Comparison of ENCODE assay signal across 8 mouse cellular contexts in the genomic region with DNA sequence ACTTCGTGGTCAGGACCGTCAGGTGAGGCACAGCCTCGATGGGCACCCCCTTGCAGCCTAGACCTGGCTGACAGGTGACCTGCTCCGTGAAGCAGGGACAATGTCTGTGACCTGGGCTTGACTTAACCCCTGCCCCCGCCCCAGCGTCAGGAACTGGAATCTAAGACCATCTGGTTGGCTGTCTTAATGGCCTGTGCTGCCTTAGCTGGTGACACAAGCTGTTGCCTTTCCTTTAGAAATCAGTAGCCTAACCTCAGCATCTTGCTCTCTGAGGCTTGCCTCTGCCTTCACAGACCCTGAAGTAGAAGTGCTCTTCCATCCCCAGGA. TPM values are rescaled to one million over a fixed set of nuclear protein-coding genes. Genes with fewer than 3 reads are reported as not detected.
DNase-seq lines count a peak whose midpoint lies in the region; ATAC-seq and TF ChIP-seq lines count a peak whose summit lies in the region.

No protein-coding gene starts in this region.

- peak overlapping the region; percentile 89 for H3K9ac ChIP-seq in hindbrain, embryonic 14.5 days
- peak overlapping the region; percentile 95 for H3K9ac ChIP-seq in midbrain, embryonic 14.5 days (replicated peaks; ENCODE audit: low read length)

- DNase-seq in kidney, adult 2 months, result no peak
- no peak for DNase-seq in kidney, postnatal 4 days
- no peak for DNase-seq in hindbrain, embryonic 14.5 days (ENCODE audit: low spot score)
- DNase-seq in midbrain, embryonic 14.5 days, result peak; percentile 24
- DNase-seq in spleen, adult 12 weeks (ENCODE audit: low spot score), result no peak
- DNase-seq in gastrocnemius, adult 18-20 months (ENCODE audit: low spot score), result no peak

- H3K9me3 ChIP-seq in E14TG2a.4 (ENCODE audit: low read length), result no peaks in the 10 kb centered on the region
- no peaks in the 10 kb centered on the region for H3K9me3 ChIP-seq in hindbrain, embryonic 14.5 days (ENCODE audit: control insufficient read depth, low read length)
- H3K9me3 ChIP-seq in midbrain, embryonic 14.5 days (ENCODE audit: control insufficient read depth, low read length), result no peaks in the 10 kb centered on the region

- no peak for TF ChIP-seq POLR2A in kidney, adult 2 months (IDR thresholded peaks at IDR 0.05; ENCODE audit: low read depth, low read length)

- ATAC-seq in hindbrain, embryonic 14.5 days (ENCODE audit: low FRiP score), result no peak
- peak; percentile 5; the same call in 1 of the 2 replicates for ATAC-seq in midbrain, embryonic 14.5 days (ENCODE audit: low FRiP score, low TSS enrichment)

- peak overlapping the region; percentile 80 for H3K4me2 ChIP-seq in hindbrain, embryonic 14.5 days (replicated peaks)
- peak overlapping the region; percentile 96 for H3K4me2 ChIP-seq in midbrain, embryonic 14.5 days (ENCODE audit: low read length)

- no peak for TF ChIP-seq CTCF in kidney, adult 2 months (conservative IDR thresholded peaks at IDR 0.05; ENCODE audit: insufficient read depth, insufficient read length, low read depth, low read length)
- TF ChIP-seq CTCF in E14TG2a.4 (conservative IDR thresholded peaks at IDR 0.05; ENCODE audit: low read length), result no peak

- no peaks in the 10 kb centered on the region for H3K36me3 ChIP-seq in kidney, adult 2 months (ENCODE audit: control insufficient read depth, insufficient read depth, low read length)
- H3K36me3 ChIP-seq in E14TG2a.4 (ENCODE audit: insufficient read depth, low read length), result no peaks in the 10 kb centered on the region
- H3K36me3 ChIP-seq in hindbrain, embryonic 14.5 days (replicated peaks; ENCODE audit: control insufficient read depth, insufficient read depth), result no peaks in the 10 kb centered on the region
- H3K36me3 ChIP-seq in midbrain, embryonic 14.5 days (ENCODE audit: control insufficient read depth, insufficient read depth, low read length), result no peaks in the 10 kb centered on the region

- no peaks in the 10 kb centered on the region; the same call in 1 of the 2 replicates for H3K27me3 ChIP-seq in kidney, adult 2 months (replicated peaks; ENCODE audit: control insufficient read depth, insufficient read depth, low read length)
- H3K27me3 ChIP-seq in E14TG2a.4 (ENCODE audit: insufficient read depth, low read length), result peaks cover 2% of the 10 kb centered on the region; the same call in 1 of the 2 replicates
- H3K27me3 ChIP-seq in hindbrain, embryonic 14.5 days (ENCODE audit: control insufficient read depth, insufficient read depth, low read length), result no peaks in the 10 kb centered on the region
- H3K27me3 ChIP-seq in midbrain, embryonic 14.5 days (ENCODE audit: control insufficient read depth, insufficient read depth, low read length), result no peaks in the 10 kb centered on the region

- peak overlapping the region; percentile 78 for H3K4me3 ChIP-seq in kidney, adult 2 months (ENCODE audit: insufficient read depth, low read depth, low read length)
- peak overlapping the region; percentile 89 for H3K4me3 ChIP-seq in E14TG2a.4 (replicated peaks; ENCODE audit: low read length)
- peak overlapping the region; percentile 89 for H3K4me3 ChIP-seq in brown adipose tissue, adult 24 weeks (ENCODE audit: insufficient read depth, low read depth, low read length)
- peak overlapping the region; percentile 92 for H3K4me3 ChIP-seq in hindbrain, embryonic 14.5 days (replicated peaks; ENCODE audit: low read length)
- H3K4me3 ChIP-seq in midbrain, embryonic 14.5 days (replicated peaks; ENCODE audit: low read depth, low read length), result peak overlapping the region; percentile 93

- peak overlapping the region; percentile 67 for H3K27ac ChIP-seq in kidney, adult 2 months (ENCODE audit: insufficient read depth, low read depth, low read length)
- peak overlapping the region; percentile 76 for H3K27ac ChIP-seq in brown adipose tissue, adult 24 weeks (replicated peaks; ENCODE audit: low read depth, low read length)
- peak overlapping the region; percentile 86 for H3K27ac ChIP-seq in hindbrain, embryonic 14.5 days
- peak overlapping the region; percentile 89 for H3K27ac ChIP-seq in midbrain, embryonic 14.5 days (replicated peaks; ENCODE audit: low read depth, low read length)

- H3K4me1 ChIP-seq in kidney, adult 2 months (ENCODE audit: control insufficient read depth, insufficient read depth, low read length), result no peaks in the 10 kb centered on the region; the same call in 1 of the 2 replicates
- peaks cover 6% of the 10 kb centered on the region for H3K4me1 ChIP-seq in E14TG2a.4 (replicated peaks; ENCODE audit: low read depth, low read length)
- H3K4me1 ChIP-seq in brown adipose tissue, adult 24 weeks (ENCODE audit: control insufficient read depth, insufficient read depth, insufficient read length, low read length), result peaks cover 4% of the 10 kb centered on the region; the same call in 1 of the 2 replicates
- H3K4me1 ChIP-seq in hindbrain, embryonic 14.5 days (replicated peaks; ENCODE audit: control insufficient read depth, insufficient read depth, low read length), result peaks cover 21% of the 10 kb centered on the region; the same call in 1 of the 2 replicates
- peaks cover 12% of the 10 kb centered on the region for H3K4me1 ChIP-seq in midbrain, embryonic 14.5 days (ENCODE audit: control insufficient read depth, insufficient read depth, low read length)

- WGBS in kidney, adult 2 months, result 0% methylated on average over 6 of the region's 6 CpGs
- 2% methylated on average over 6 of the region's 6 CpGs for WGBS in hindbrain, embryonic 14.5 days
- 0% methylated on average over 6 of the region's 6 CpGs for WGBS in midbrain, embryonic 14.5 days

RNA-seq across cellular contexts. Expression of a gene that starts 0.8 kb away (rescaled TPM):
- polyA plus RNA-seq in kidney, adult 2 months (2012; rRNA removed), result 16.6 and 22.0 TPM in 2 replicates
- 21.1 and 22.8 TPM in 2 replicates for polyA plus RNA-seq in brown adipose tissue, adult 24 weeks (2012; ENCODE audit: insufficient read depth, insufficient read length, missing spikeins)
- 29.4 and 30.6 TPM in 2 replicates for polyA plus RNA-seq in hindbrain, embryonic 14.5 days (2014; fragmentation: Nextera tagmentation; extraction: Ambion mirVana)
- polyA plus RNA-seq in midbrain, embryonic 14.5 days (2014; fragmentation: Nextera tagmentation; extraction: Ambion mirVana), result 21.9 and 24.3 TPM in 2 replicates
- 10 to 100 TPM; 37.6 to 39.1 TPM for total RNA-seq in gastrocnemius, adult 18-20 months (2021)
